Mouse (Mus musculus) cerebellum, postnatal 36 days (tissue): Measurements from ENCODE around the gene Galnt11.
"Not testable (repeated sequence)": the region's sequence is repeated elsewhere in the genome, so short reads cannot be mapped to it uniquely, and the experiment has no call there.

ENCODE experiments used
- DNase-seq, 2 experiments: peaks; one replicate each; pipeline ENCODE4 v3.0.0; 2021 to 2022; ENCODE audit warnings: mixed read lengths in 2 of 2

Galnt11 gene

DNA sequence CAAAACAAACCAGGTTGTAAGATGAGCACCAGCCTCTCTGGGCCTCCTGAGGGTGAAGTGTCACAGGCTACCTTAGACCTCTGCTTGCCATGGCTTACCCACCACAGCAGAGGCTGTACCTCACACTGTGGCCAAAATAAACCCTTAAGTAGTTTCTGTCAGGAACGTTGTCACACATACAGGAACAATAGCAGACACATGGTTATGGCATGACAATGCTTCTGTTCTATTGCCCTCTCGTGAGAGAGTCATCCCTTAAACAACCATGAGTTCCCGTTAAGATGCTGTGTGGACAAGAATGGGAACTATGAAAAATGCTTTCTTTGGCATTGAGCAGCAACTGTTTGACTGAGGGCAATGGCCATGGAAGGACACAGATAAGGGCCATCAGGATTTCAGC, at the start of gene Galnt11:
Gene Galnt11 (plus strand): TSS at position 301 of the 400 bp plus-strand sequence.
- no peak for DNase-seq

DNA sequence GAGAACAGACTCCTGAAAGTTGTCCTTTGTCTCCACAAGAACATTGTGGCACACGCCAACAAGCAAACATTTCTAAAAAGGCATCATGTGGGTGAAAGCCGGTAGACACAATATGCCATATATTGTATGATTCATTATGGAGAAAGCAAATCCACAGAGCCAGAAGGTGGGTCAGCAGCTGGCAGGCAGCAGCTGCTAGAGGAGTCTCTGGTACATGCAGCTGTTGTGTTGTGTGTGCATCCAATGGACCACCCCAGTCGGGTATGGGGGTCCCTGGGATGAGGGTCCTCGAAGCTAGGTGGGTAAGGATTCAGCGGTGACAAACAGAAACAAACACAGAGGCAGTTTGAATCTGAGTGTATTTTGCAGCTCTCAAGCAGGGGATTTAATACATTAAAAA, 43.8 kb upstream of the Galnt11 start:
- DNase-seq = not testable (repeated sequence)

DNA sequence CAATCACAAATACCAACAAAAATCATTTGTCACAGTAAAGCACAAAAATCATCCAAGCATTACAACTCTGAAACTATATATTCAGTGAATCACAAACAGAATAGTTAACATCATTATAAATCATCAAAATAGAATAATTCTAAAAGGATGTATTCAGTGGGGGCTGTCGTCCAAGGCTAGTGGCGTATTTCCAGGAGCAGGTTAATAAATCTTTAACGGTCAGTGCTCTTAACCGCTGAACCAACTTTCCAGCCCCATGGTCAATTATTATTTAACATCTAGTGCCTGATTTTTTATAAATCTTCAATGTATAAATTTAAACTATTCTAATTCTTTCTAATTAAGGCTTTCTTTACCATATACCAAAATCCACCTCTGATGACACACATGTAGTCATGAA, 43.2 kb upstream of the Galnt11 start:
- not testable (repeated sequence) for DNase-seq

DNA sequence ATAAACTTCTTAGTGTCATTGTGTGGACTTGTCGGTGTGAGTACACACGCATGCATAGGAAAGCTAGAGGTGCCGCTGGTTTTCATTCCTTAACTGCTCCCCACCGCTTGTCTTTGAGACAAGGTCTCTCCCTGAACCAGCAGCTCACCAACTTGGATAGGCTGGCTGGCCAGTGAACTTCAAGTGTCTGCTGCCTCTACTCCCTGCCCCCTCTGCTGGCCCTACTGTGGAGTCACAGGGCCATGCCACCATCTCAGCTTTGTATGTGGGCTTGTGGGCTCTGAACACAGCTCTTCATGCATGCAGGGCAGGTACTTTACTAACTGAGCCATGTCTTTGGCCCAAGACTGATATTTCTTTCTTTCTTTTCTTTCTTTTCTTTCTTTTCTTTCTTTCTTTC, 42.4 kb upstream of the Galnt11 start:
- DNase-seq = no peak

DNA sequence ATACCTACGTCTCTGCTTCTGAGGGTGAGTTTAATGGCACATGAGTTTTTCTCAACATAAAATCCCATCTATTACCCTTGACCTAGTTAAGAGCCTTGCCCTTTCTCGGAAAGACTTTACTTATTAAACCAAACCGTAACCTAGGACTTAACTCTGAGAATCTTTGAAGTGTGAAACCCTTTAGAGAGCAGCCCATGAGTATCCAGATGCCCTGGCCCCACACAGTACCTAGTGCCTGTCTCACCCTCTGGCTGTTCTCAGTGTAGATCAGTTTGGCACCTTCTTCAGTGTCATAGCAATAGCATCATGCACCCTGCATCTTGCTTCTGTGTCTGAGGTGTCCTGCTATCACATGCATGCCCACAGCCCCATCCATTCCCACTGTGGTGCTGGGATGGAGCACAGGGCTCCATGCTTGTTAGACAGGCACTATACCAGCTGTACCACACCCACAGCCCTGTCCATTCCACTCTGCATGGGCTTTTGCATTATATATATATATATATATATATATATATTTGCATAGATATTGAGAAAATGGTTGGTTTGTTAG, 41.7 kb upstream of the Galnt11 start:
- DNase-seq = no peak

DNA sequence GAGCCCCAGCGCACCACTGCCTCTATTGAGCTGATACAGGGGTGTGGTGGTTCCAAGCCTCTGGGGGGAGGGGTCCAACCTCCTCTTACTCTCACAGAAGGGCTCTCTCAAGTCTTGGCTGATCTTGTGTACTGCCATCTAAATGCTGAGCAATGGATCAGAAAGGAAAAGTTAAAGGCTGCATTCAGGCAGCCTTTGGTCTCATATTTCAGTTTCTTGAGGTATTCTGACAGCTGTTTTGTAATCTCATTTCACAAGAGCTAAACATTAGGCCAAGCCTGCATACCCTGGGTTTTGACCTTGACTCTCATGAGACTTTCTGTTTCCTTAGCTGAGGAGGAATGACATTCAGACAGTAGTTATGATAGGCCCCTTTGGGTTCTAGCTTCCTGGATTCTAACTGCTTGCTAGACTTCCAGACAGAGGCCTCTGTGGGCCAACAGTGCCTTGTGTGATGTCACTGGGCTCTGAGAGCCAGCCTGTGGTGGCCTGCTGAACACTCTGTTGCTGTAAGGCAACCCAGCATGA, 40.6 kb upstream of the Galnt11 start, which contains the start of gene Galntl5:
Gene Galntl5 (plus strand): TSS at position 457 of the 528 bp plus-strand sequence.
- DNase-seq = no peak

DNA sequence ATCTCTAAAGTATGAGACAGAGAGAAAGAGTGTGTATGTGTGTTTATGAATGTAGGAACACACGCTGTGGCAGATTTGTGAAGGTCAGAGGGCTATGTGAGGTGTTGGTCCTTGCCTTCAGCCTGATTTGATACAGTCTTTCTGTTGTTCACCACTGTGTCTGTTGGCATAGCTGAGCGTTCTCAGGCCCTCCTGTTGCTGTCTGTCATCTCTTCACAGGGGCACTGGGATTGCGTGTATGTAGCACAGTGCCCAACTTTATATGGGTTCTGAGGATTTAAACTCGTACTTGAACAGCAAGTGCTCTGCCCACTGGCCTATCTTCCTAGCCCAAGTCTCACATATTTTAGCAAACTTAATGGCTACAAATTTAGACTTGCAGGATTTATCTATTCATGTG, 38.1 kb upstream of the Galnt11 start:
- no peak for DNase-seq

DNA sequence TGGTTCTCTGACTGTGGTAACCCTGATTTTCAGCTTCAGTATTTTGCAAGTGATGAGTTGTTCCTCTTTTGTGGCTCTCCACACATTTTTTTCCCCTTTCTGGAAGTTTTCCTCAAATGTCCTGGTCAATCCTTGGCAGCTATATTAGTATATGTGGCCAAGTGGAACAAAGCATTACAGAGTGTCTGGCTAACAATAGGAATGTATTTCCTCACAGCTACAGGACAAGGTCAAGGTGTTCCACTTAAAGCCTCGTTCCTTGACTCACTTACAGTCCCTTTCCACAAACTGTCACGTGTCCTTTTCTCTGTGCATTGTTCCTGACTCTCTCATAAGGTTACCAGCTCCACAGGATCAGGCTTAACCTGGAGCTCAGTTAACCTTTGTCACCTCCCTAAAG, 37.1 kb upstream of the Galnt11 start:
- DNase-seq = no peak

DNA sequence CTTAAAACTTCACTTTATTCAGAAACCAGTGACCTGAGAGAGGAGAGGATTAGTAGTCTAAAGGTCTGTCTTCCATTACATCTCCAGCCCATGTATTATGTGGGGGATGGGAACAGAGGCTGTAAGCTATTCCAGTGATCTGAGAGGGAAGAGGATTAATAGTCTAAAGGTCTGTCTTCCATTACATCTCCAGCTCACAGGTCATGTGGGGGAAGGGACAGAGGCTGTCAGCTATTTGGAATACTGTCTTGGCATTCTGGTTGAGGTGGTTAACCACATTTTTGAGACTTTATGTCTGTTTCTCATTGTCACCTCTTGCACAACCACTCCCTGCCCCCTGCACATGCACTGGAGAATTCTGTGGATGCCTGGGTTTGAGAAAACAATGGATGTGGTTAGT, 34.0 kb upstream of the Galnt11 start:
- DNase-seq = no peak

DNA sequence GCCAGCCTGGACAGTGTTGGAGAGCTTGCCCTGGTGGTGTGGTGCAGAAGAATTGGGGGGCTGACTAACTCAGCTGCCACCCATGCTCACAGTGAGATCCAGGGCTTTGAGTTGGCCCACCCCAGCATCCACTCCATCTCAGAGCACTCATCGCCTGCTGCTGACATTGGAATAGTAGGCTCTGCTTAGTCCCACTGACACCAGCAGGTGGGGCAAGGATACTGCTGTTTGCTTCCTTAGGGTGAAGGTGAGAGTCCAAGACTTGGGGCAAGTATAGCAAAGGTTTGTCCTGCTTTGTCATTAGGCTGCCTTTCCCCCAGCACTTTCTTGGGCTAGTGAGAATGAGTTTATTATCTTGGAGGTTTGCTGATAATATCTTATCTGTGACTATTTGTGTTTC, 32.9 kb upstream of the Galnt11 start:
- no peak for DNase-seq

DNA sequence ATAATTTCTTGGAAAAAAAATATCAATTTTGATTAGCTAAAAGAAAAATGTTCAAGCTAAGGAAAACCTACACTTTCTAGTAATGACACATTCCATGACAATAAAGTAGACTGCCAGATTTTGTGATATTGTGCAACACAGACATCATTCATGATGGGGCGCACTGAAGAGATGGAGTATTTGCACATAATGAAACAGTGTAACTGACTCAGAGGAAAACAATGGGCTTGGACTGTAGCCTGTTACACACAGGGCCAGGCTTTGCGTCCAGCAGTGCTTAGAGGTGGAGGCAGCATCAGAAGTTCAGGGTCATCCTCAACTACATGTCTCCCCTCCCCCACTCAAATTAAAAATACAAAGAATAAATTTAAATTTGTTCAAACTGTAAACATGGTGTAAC, 31.2 kb upstream of the Galnt11 start:
- no peak for DNase-seq

DNA sequence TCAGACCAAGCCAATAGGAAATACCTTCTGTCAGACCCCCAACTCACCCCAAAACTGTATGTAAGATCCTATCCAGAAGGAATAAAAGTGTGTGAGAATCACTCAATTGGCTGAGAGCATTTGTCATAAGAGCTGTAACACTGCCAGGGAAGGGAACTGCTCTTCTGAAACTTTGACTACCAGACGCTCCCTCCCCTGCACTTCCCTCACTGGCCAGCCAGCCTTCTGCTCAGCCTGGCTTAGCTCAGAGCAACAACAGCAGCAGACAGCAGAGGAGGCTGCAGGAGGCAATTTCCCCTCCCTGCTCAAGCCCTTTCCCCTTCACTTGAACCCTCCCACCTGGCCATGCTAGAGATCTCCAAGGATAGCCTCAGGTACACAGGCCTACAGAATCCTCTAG, 9.8 kb upstream of the Galnt11 start:
- DNase-seq = no peak

DNA sequence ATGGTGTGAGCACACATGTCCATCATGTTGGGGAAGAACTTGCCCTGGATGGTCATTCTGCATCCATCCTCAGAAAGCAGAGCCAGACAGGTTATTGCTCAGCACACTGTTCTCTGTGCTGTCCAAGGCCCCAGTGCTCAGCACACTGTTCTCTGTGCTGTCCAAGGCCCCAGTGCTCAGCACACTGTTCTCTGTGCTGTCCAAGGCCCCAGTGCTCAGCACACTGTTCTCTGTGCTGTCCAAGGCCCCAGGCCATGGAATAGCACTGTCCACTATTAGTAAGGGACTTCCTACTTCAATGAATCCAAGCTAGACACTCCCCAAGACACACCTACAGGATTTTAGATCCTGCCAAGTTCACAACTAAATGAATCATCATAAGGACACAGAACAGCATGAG, 8.5 kb upstream of the Galnt11 start:
- DNase-seq = not testable (repeated sequence)

DNA sequence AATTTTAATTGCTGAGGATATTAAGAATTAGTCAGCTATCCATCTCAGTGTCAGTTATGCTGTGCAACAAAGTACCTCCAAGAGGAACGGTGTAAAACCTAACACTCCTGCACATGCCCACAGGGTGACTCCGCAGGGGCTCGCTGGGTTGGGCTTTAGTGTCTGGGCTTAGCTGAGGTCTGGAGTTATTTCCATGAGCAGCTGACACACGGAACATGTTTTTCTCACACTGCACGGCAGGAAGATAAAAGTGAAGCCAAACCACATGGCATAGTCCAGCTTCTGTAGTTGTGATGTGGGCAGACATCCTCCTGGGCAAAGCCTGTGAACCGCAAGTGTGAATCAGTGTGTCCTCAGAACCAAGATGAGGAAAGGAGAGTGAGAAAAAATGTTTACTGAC, 6.7 kb upstream of the Galnt11 start:
- no peak for DNase-seq

DNA sequence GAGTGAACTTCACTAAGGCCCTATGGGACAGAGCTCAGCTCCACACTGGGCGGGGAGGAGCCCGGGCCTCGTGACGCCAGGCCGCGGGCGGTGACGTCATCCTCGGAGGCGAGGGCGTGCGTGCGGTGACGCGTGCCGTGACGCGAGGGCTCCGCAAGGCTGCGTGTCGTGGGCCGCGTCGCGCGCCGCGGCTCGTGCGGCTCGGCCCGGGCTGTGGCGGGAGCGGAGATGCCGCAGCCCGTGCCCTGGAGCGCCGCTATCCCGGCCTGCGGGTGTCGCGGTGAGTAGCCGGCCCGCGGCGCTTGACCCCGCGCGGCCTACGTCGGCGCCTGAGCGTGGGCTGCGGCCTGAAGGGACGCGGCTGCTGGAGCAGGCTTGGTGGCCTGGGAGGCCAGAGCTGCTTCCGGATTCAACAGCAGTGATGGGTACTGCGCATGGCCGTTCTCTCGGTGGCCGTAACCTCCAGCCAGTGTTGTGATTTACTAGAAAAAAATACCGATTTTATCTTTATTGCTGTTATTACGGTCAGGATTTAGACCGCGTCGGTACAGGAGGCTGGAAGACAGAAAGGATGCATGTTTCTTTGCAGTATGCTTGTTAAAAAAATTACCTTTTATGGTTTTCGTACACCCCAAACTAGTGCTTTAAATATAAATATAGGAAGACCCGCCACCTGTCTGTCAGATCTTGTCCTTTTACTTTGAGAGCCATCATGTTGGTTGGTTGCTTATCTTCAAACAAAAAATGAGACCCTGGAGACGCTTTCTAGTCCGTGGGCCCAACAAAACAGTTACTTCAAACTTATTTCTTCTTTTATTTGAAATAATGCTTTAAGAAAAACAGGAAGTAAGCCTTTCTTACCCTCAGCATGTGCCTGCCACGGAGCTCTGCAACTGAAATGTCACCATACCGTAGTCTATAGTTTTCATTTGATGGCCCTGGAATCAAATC, 1.3 kb downstream of the Galnt11 start, which contains the start of gene E130116L18Rik:
Gene E130116L18Rik (minus strand): TSS at position 402 of the 951 bp plus-strand sequence.
- DNase-seq = peak; percentile 92 to 93

DNA sequence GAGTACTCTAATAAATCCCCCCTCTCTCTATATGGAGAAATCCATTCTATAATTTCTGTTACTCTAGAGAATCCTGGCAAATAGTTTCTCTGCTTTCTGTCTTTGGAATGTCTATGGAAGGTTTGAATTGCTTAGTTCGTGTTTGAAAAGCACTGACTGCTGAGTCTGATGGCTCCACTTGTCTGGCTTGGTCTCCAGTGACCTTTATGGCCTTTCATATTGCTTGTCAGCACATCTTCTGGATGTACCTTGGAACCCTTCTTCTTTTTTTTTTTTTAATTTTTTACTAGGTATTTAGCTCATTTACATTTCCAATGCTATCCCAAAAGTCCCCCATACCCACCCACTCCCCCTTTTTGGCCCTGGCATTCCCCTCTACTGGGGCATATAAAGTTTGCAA, 2.7 kb downstream of the Galnt11 start:
- DNase-seq = not testable (repeated sequence)

DNA sequence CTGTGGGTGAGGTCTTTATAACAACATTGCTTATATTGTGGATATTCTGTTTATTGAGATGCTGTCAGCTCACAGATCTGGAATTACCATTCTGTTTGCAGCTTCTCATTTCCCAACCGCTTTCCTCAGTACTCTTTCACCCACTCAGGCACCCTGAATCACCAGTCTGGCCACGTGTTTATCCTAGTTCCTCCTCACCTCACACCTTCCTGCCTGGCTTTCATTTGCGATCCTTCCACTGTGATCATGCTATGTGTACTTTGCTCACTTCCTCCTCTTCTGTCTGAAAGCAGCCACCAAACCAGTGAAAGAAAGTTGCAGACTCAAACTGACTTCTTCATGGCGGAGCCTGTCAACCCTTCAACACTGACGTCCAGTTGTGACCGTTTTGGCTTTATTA, 21.4 kb downstream of the Galnt11 start:
- DNase-seq = no peak

DNA sequence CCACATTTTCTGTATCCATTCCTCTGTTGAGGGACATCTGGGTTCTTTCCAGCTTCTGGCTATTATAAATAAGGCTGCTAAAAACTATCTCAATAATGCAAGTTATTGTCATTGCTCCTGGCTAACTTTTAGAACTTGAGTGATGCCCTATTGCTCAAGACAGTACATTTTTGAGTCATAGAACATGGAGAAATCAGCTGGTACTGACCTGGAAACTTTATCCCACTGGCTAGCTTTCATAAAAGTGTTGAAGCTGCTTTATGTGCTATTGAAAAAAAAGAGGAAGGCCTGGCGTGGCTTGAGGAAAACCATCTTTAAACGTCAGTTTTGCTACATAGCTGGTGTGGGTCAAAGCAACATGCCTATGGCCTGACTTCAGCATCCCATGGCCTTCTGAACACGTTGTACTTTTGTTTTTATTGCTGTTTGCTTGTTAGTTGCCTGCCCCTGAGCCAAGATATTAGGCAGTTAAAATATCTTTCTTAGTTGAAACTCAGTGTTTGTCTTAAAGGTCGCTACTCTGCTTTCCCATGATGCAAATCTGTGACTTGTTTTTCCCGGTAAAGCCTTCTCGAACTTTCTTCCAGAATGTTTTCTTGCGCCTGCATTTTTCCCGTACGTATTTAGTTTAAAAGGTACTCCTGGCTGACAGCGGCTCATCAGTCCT, 24.2 kb downstream of the Galnt11 start:
- DNase-seq = no peak

DNA sequence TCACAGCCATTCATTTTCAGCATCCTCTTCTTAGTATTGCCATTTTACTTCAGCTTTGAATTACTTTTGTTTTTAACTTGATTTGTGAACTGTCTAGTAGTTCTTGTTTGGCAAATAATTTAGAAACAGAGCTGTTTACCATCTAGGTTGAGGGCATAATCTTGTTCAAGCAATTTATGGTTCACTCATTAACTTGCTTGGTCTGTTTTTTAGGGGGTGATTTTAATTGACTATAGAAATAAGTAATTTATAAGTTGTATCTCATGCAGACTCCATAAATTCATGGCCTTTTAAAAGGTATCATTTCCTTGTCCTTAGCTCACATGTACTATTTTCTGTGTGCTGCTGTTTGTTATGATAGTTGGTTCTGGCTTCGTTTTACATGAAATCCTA, 24.8 kb downstream of the Galnt11 start:
- DNase-seq = no peak

DNA sequence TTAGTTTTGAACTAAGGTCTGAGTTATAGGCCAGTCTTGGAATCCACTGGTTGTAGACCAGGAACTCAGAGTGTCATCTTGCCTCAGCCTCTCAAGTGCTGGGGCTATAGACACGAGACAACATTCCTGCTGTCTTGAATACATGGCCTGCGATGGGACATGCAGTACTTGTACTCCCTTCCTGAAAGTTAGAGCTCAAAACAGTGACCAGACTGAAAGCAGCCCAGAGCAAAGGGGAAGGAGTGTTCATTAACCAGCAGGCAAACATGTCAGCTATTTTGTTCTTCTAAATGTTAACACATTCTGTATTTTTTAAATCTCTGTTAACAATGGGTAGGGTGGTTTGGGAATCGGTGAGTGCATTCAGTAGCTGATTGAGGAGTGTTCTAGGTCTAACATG, 25.3 kb downstream of the Galnt11 start:
- no peak for DNase-seq

DNA sequence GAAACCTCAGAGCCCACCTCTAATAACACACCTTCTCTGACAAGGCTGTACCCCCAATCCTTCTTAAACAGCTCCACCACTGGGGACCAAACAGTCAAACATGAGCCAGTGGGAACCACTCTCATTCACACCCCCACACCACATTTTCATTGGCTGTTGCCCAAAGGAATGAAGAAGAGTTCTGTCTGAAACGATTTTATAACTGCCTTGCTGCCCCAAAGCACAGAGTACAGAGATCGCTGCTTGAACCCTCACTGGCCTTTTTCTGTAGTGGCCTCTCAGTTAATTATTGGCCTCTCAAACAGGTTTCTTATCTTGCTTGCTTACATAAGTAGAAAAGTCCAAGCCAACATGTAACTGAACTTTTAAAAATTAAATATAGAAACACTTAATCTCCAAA, 30.7 kb downstream of the Galnt11 start:
- DNase-seq = no peak

DNA sequence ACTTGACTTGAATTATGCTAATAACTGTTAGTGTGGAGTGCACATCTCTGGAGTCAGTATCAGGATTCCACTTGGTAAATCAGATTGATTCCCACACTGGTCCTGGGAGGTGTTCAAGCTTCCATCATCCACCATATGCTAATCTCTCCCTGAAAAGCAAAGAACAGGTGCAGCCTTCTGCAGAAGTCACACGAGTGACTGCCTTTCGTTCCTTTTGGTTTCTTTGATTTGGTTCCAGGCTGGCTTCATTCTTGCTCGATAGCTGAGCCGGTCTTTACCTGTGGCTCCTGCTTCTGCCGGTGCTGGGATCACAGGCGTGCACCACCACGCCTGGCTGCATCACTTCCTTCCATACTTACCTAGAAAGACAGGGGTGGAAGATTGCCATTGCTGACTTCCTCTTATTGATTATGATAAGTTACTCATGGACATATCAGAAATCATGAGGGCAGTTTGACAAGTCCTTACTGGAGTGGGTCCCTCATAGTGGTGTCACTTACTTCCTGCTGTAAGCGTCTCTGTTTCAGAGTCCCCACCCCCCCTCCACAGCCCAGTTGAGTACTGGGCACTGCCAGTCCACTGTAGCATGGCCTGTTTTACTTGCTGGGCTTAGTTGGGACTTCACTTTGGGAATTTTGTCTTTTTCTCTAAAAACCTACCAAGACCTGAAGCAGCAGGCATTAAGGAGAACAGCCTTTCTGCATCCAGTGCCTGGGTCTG, 31.3 kb downstream of the Galnt11 start:
- no peak for DNase-seq

DNA sequence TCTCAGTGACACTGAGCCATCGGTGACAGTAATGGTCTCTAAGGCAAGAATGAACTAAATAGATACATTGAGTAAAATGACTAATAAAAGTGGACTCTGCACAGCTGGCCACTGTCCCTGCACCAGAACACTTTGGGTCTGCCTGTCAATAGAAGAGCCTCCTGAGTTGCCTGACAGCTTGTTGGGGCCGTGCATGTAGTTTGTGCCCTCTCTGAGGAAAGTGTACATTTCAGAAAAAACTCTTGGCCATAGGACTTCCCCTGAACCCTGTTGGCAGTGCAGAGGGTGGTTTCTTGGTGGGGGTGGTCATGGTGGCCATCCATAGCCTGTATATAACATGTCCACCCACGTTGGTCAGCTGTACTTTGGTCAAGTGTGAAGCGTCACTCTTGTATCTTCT, 32.8 kb downstream of the Galnt11 start:
- no peak for DNase-seq
